Mouse (Mus musculus) hindbrain, embryonic 13.5 days (tissue): ENCODE measurements around the gene Olfr1216. TPM values are rescaled to one million over a fixed set of nuclear protein-coding genes. Genes with fewer than 3 reads are reported as not detected.
"Not testable (repeated sequence)": the region's sequence is repeated elsewhere in the genome, so short reads cannot be mapped to it uniquely, and the experiment has no call there.

Source experiments
- ATAC-seq: fragments of 200-750 bp; cut with Nextera tagmentation; 2 replicates; pipeline ENCODE4 v1.8.0; 2017; ENCODE audit warnings: moderate TSS enrichment; ENCODE audit not compliant: low FRiP score
- H3K27ac ChIP-seq: fragments of 300-500 bp; sonication (generic); 2 replicates; pipeline ENCODE4 v1.5.1; 2015; ENCODE audit warnings: inconsistent platforms, mild to moderate bottlenecking, moderate library complexity
- H3K27me3 ChIP-seq: fragments of 300-500 bp; sonication (generic); 2 replicates; pipeline ENCODE4 v1.6.1; 2015; ENCODE audit warnings: mild to moderate bottlenecking, inconsistent platforms
- H3K36me3 ChIP-seq: fragments of 300-500 bp; sonication (generic); 2 replicates; pipeline ENCODE4 v1.6.1; 2015; ENCODE audit warnings: mild to moderate bottlenecking, inconsistent platforms
- H3K4me1 ChIP-seq: fragments of 300-500 bp; sonication (generic); replicated peaks from 2 replicates; pipeline ENCODE4 v1.6.1; 2015; ENCODE audit warnings: inconsistent platforms
- H3K4me2 ChIP-seq: fragments of 300-500 bp; sonication (generic); 2 replicates; pipeline ENCODE4 v1.6.1; 2015; ENCODE audit warnings: inconsistent platforms, mild to moderate bottlenecking, moderate library complexity
- H3K4me3 ChIP-seq: fragments of 300-500 bp; sonication (generic); 2 replicates; pipeline ENCODE4 v1.5.1; 2015; ENCODE audit warnings: mild to moderate bottlenecking, inconsistent platforms
- H3K9ac ChIP-seq: fragments of 300-500 bp; sonication (generic); 2 replicates; pipeline ENCODE4 v1.6.1; 2015; ENCODE audit warnings: mild to moderate bottlenecking, inconsistent platforms
- H3K9me3 ChIP-seq: fragments of 300-500 bp; sonication (generic); 2 replicates; pipeline ENCODE4 v1.6.1; 2016; ENCODE audit warnings: inconsistent platforms
- WGBS: fragments of 180-500 bp; shearing (Covaris S2); methylation state at CpG from one replicate; pipeline ENCODE4 v1.1.7; 2015; 5-methylcytosine and 5-hydroxymethylcytosine counted together
- polyA plus RNA-seq: library from polyadenylated mRNA; unstranded; fragments of >200 nt; fragmentation: Nextera tagmentation; extraction: Ambion mirVana; gene quantifications from 2 replicates; pipeline ENCODE4 v1.2.1, GENCODE M21; 2015

The Olfr1216 gene
- not detected in 2 replicates for polyA plus RNA-seq

GRCm38 (mm10) chr2:89018240-89018639 lies at the start of gene Olfr1216:
Olfr1216 (minus strand) TSS chr2:89018340.
- H3K4me1 ChIP-seq, result no peaks in the 10 kb centered on the region
- no peak for ATAC-seq
- H3K27me3 ChIP-seq, result no peaks in the 10 kb centered on the region
- H3K4me3 ChIP-seq, result no peak within 1 kb of the TSS
- no peaks in the 10 kb centered on the region for H3K36me3 ChIP-seq
- H3K4me2 ChIP-seq, result no peak within 1 kb of the TSS
- H3K9ac ChIP-seq, result no peak within 1 kb of the TSS
- H3K27ac ChIP-seq, result no peak within 1 kb of the TSS
- no peaks in the 10 kb centered on the region for H3K9me3 ChIP-seq
- 82% methylated on average over 1 of the region's 1 CpGs for WGBS

- Histone ChIP-seq H3K4me2 (no peak within 1 kb of the TSS), H3K4me3 (no peak within 1 kb of the TSS), H3K27me3 (no peaks in the 10 kb centered on the region), H3K36me3 (no peaks in the 10 kb centered on the region), H3K4me1 (no peaks in the 10 kb centered on the region), H3K9ac (no peak within 1 kb of the TSS), H3K9me3 (no peaks in the 10 kb centered on the region), H3K27ac (no peak within 1 kb of the TSS)
- no peak for ATAC-seq
These were observed 42.9 kb upstream of the Olfr1216 start, which contains the start of gene Olfr1218 for GRCm38 (mm10) chr2:89061087-89061486. Olfr1218 (minus strand) TSS chr2:89061187.

GRCm38 (mm10) chr2:89031965-89032364 lies 13.8 kb upstream of the Olfr1216 start, which contains the start of gene Olfr1217:
Olfr1217 (minus strand) TSS chr2:89032065.
- Histone ChIP-seq H3K4me2 (no peak within 1 kb of the TSS), H3K27ac (no peak within 1 kb of the TSS), H3K4me3 (no peak within 1 kb of the TSS), H3K9me3 (no peaks in the 10 kb centered on the region), H3K9ac (no peak within 1 kb of the TSS), H3K4me1 (no peaks in the 10 kb centered on the region), H3K36me3 (no peaks in the 10 kb centered on the region), H3K27me3 (no peaks in the 10 kb centered on the region)
- no peak for ATAC-seq
- 78% methylated on average over 2 of the region's 2 CpGs for WGBS

- H3K4me2 ChIP-seq, H3K36me3 ChIP-seq, H3K9me3 ChIP-seq, H3K4me1 ChIP-seq, H3K9ac ChIP-seq, H3K27me3 ChIP-seq, H3K4me3 ChIP-seq, ATAC-seq, H3K27ac ChIP-seq: not testable (repeated sequence)
- 78% methylated on average over 3 of the region's 3 CpGs for WGBS
These were observed 3.3 kb upstream of the Olfr1216 start for GRCm38 (mm10) chr2:89021436-89021835.

- H3K27ac ChIP-seq, result no peak within 1 kb of the TSS
- no peaks in the 10 kb centered on the region for H3K36me3 ChIP-seq
- no peak within 1 kb of the TSS for H3K4me2 ChIP-seq
- no peak within 1 kb of the TSS for H3K4me3 ChIP-seq
- 75% methylated on average over 2 of the region's 2 CpGs for WGBS
- no peak within 1 kb of the TSS for H3K9ac ChIP-seq
- no peak for ATAC-seq
- no peaks in the 10 kb centered on the region for H3K9me3 ChIP-seq
- H3K27me3 ChIP-seq, result no peaks in the 10 kb centered on the region
- H3K4me1 ChIP-seq, result no peaks in the 10 kb centered on the region
These were observed 11.3 kb downstream of the Olfr1216 start, which contains the start of gene Olfr1215 for GRCm38 (mm10) chr2:89006873-89007272. Olfr1215 (minus strand) TSS chr2:89006973.

GRCm38 (mm10) chr2:88992553-88992952 lies 25.6 kb downstream of the Olfr1216 start, which contains the start of gene Olfr1214:
Olfr1214 (minus strand) TSS chr2:88992653.
- no peak within 1 kb of the TSS for H3K9ac ChIP-seq
- no peak for ATAC-seq
- no peaks in the 10 kb centered on the region for H3K36me3 ChIP-seq
- no peak within 1 kb of the TSS for H3K4me2 ChIP-seq
- no peaks in the 10 kb centered on the region for H3K4me1 ChIP-seq
- H3K27ac ChIP-seq, result no peak within 1 kb of the TSS
- H3K4me3 ChIP-seq, result no peak within 1 kb of the TSS
- H3K27me3 ChIP-seq, result no peaks in the 10 kb centered on the region
- 97% methylated on average over 1 of the region's 1 CpGs for WGBS
- no peaks in the 10 kb centered on the region for H3K9me3 ChIP-seq

GRCm38 (mm10) chr2:88980181-88980580 lies 38.0 kb downstream of the Olfr1216 start, which contains the start of gene Gm13762:
Gm13762 (minus strand) TSS chr2:88980281.
- no peak for ATAC-seq
- Histone ChIP-seq H3K27me3 (no peaks in the 10 kb centered on the region), H3K4me2 (no peak within 1 kb of the TSS), H3K4me3 (no peak within 1 kb of the TSS), H3K9ac (no peak within 1 kb of the TSS), H3K27ac (no peak within 1 kb of the TSS), H3K9me3 (no peaks in the 10 kb centered on the region), H3K4me1 (no peaks in the 10 kb centered on the region), H3K36me3 (no peaks in the 10 kb centered on the region)
- 92% methylated on average over 1 of the region's 1 CpGs for WGBS

Other genes starting within 250 kb of the Olfr1216 start
- gene Olfr1200, start 247.9 kb downstream of the Olfr1216 start, polyA plus RNA-seq, result not detected in 2 replicates
- gene Olfr1201, start 225.3 kb downstream of the Olfr1216 start, polyA plus RNA-seq, result not detected in 2 replicates
- gene Olfr1202, start 203.8 kb downstream of the Olfr1216 start, polyA plus RNA-seq, result not detected in 2 replicates
- gene Olfr1205, start 188.6 kb downstream of the Olfr1216 start, polyA plus RNA-seq, result not detected in 2 replicates
- not detected in 2 replicates for gene Olfr1204, start 169.0 kb downstream of the Olfr1216 start, polyA plus RNA-seq
- not detected in 2 replicates for gene Olfr1206, start 155.1 kb downstream of the Olfr1216 start, polyA plus RNA-seq
- not detected in 2 replicates for gene Olfr1208, start 116.0 kb downstream of the Olfr1216 start, polyA plus RNA-seq
- not detected in 2 replicates for gene Olfr1209, start 103.2 kb downstream of the Olfr1216 start, polyA plus RNA-seq
- gene Olfr1211, start 80.2 kb downstream of the Olfr1216 start, polyA plus RNA-seq, result not detected in 2 replicates
- not detected in 2 replicates for gene Olfr1212, start 64.4 kb downstream of the Olfr1216 start, polyA plus RNA-seq
- gene Gm13762, start 38.1 kb downstream of the Olfr1216 start, polyA plus RNA-seq, result not detected in 2 replicates
- not detected in 2 replicates for gene Olfr1214, start 25.7 kb downstream of the Olfr1216 start, polyA plus RNA-seq
- gene Olfr1215, start 11.4 kb downstream of the Olfr1216 start, polyA plus RNA-seq, result not detected in 2 replicates
- gene Olfr1217, start 13.7 kb upstream of the Olfr1216 start, polyA plus RNA-seq, result not detected in 2 replicates
- not detected in 2 replicates for gene Olfr1218, start 42.8 kb upstream of the Olfr1216 start, polyA plus RNA-seq
- gene Olfr1219, start 65.2 kb upstream of the Olfr1216 start, polyA plus RNA-seq, result not detected in 2 replicates
- not detected in 2 replicates for gene Olfr1220, start 88.5 kb upstream of the Olfr1216 start, polyA plus RNA-seq
- not detected in 2 replicates for gene Olfr1221, start 98.9 kb upstream of the Olfr1216 start, polyA plus RNA-seq
- not detected in 2 replicates for gene Olfr1222, start 114.7 kb upstream of the Olfr1216 start, polyA plus RNA-seq
- gene Olfr1223, start 133.2 kb upstream of the Olfr1216 start, polyA plus RNA-seq, result not detected in 2 replicates
- not detected in 2 replicates for gene Olfr1224-ps1, start 145.8 kb upstream of the Olfr1216 start, polyA plus RNA-seq
- gene Olfr1225, start 156.3 kb upstream of the Olfr1216 start, polyA plus RNA-seq, result not detected in 2 replicates
- gene Olfr1226, start 181.7 kb upstream of the Olfr1216 start, polyA plus RNA-seq, result not detected in 2 replicates
- gene Olfr1228, start 235.7 kb upstream of the Olfr1216 start, polyA plus RNA-seq, result not detected in 2 replicates